Mouse (Mus musculus) bone marrow, adult 2 months (tissue): ENCODE results near the gene Sept7.

Experiments used
- CTCF ChIP-seq: fragments of 200-500 bp; IDR thresholded peaks from 2 replicates; pipeline ENCODE4 v1.5.1; 2011; ENCODE audit warnings: low read length, control low read depth; ENCODE audit not compliant: control insufficient read depth, insufficient read depth
- POLR2A ChIP-seq: fragments of 200-500 bp; IDR thresholded peaks from 2 replicates; pipeline ENCODE4 v1.6.1; 2011; ENCODE audit warnings: low read depth, mild to moderate bottlenecking, control low read depth, low read length, borderline replicate concordance; ENCODE audit not compliant: control insufficient read depth

GRCm38 (mm10) chr9:25314304-25314703, 62.1 kb downstream of the Sept7 start:
- TF ChIP-seq CTCF, result no peak
- no peak for TF ChIP-seq POLR2A
